Mouse (Mus musculus): Measurements from ENCODE around the gene Eefsec. TPM values are rescaled to one million over a fixed set of nuclear protein-coding genes. Genes with fewer than 3 reads are reported as not detected.
A peak's percentile ranks its signal among the peaks of the same experiment; 100 is the strongest.

The Eefsec gene
- polyA plus RNA-seq, 1 experiment from 2014 or later, result 42.8 TPM

DNA sequence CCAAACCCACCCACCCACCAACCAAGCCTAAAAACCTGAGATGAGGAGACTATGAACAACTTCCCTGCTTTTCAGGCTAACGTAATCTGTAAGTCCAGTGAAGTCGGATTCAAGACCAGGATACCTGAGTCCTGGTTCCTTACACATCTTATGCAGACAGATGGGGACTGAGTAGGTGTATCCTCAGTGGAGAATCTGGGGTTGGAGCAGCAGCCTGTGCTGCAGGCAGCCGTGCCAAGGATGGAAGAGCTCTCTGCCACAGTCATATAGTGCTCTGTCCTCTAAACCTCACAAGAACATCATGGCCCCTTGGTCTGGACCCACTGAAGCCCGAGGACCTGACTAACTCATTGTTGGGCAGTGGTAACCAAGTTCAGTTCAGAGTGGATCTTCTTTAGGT lies 169.1 kb downstream of the Eefsec start:
- Histone ChIP-seq H3K4me2 (no peak overlapping the region), H3K9ac (no peak overlapping the region), H3K4me1 (peaks cover 21% of the 10 kb centered on the region), H3K27me3 (no peaks in the 10 kb centered on the region), H3K4me3 (replicated peaks) (no peak overlapping the region), H3K27ac (no peak overlapping the region), H3K36me3 (0 out of 2 replicates have a peak, but pooled peaks cover 2% of the 10 kb centered on the region), H3K9me3 (replicated peaks) (no peaks in the 10 kb centered on the region)
- ATAC-seq (replicated peaks; ENCODE audit: low FRiP score), result no peak
- WGBS, result 91% methylated on average over 4 of the region's 4 CpGs

DNA sequence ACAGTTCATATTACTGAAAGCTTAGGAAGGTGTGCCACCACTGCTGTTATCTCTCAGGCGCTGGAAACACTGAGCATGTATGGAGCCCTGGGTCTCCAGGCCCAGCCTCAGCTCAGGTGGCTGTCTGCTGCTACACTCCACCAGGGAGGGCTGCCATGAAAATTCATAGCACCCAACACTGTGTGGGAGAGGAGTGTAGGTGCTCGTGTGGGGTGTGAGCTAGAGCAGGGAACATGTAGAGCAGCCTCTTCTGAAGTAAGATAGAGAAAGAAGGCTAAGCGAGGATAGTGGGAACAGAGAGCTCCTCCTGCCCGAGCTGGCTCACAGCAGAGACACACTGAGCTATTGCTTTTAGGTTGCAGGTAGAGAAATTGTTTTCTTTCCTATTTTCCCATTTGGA lies 170.1 kb downstream of the Eefsec start:
- ATAC-seq (replicated peaks; ENCODE audit: low FRiP score), result no peak
- no peaks in the 10 kb centered on the region for H3K27me3 ChIP-seq
- H3K4me1 ChIP-seq, result peaks cover 27% of the 10 kb centered on the region
- WGBS, result 76% methylated on average over 4 of the region's 4 CpGs
- H3K9me3 ChIP-seq (replicated peaks), result no peaks in the 10 kb centered on the region
- H3K36me3 ChIP-seq, result 0 out of 2 replicates have a peak, but pooled peaks cover 2% of the 10 kb centered on the region
- no peak overlapping the region for H3K4me3 ChIP-seq (replicated peaks)
- no peak overlapping the region for H3K27ac ChIP-seq
- no peak overlapping the region for H3K4me2 ChIP-seq
- no peak overlapping the region for H3K9ac ChIP-seq

DNA sequence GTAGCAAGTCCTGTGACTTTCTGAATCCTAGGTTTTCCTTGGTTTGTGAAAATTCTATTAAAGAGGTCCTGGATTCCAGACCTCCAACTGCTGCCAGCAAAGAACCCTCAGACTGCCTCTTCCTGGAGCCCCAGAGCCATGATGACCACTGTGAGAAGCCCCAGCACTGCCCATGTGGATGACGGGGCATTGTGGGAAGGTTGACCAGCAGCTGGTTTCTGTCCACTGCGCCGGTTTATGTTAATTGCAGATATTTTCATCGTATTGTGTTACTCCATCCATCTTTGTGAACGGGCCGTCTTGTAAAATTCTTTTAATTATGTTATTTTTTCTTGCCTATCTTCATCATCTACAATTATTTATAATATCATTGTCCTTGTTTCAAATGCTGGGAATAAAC lies 171.7 kb downstream of the Eefsec start:
- H3K4me2 ChIP-seq, result no peak overlapping the region
- H3K4me3 ChIP-seq (replicated peaks), result no peak overlapping the region
- H3K9ac ChIP-seq, result 0 out of 2 replicates have a peak overlapping the region, but pooled peaks have one; percentile 3
- H3K27me3 ChIP-seq, result no peaks in the 10 kb centered on the region
- H3K9me3 ChIP-seq (replicated peaks), result no peaks in the 10 kb centered on the region
- H3K4me1 ChIP-seq, result peaks cover 27% of the 10 kb centered on the region
- H3K36me3 ChIP-seq, result no peaks in the 10 kb centered on the region
- 46% methylated on average over 6 of the region's 6 CpGs for WGBS
- H3K27ac ChIP-seq, result 0 out of 2 replicates have a peak overlapping the region, but pooled peaks have one; percentile 37
- no peak for ATAC-seq (replicated peaks; ENCODE audit: low FRiP score)

DNA sequence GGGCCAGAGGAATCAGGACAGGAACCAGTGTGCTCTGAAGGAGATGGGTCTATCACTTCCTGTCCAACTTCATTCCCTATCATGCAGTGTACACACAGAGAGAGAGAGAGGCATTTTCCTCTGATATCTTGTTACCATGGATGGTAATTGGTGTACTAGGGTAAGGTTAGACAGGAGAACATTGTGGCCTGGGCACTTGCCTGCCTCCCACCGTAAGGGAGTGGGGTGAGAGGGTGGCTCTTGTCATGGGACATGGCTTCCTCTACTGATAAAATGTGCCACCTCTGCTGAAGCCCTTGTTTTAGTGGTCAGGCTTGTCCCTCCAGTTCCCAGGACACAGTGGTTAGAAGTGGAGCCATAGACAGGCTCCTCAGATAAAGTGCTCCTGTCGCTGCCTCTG lies 178.4 kb downstream of the Eefsec start:
- no peak overlapping the region for H3K4me3 ChIP-seq (replicated peaks)
- WGBS, result 79% methylated on average over 2 of the region's 2 CpGs
- no peaks in the 10 kb centered on the region for H3K27me3 ChIP-seq
- ATAC-seq (replicated peaks; ENCODE audit: low FRiP score), result no peak
- H3K4me2 ChIP-seq, result no peak overlapping the region
- H3K9me3 ChIP-seq (replicated peaks), result no peaks in the 10 kb centered on the region
- H3K27ac ChIP-seq, result no peak overlapping the region
- H3K36me3 ChIP-seq, result no peaks in the 10 kb centered on the region
- H3K9ac ChIP-seq, result no peak overlapping the region
- H3K4me1 ChIP-seq, result peaks cover 12% of the 10 kb centered on the region

DNA sequence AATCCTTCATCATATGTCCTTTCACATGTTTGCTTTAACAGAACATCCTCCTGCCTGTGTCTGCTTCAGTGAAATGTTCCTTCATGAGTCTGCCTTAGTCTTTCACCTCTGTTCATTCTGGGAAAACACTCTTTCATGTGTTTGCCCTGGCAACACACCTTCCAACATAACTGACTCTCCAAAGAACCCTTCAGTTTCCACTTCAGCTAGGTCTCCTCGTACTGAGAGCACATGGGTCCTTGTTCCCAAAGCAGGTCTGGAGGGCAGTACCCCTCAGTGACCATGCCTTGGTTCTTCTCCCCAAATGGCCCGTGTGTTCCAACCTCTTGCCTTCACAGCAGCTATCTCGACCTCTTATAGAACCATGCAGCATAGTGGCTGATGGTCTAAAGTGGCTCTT lies 179.3 kb downstream of the Eefsec start:
- ATAC-seq (replicated peaks; ENCODE audit: low FRiP score), result no peak
- Histone ChIP-seq H3K4me3 (replicated peaks) (no peak overlapping the region), H3K27me3 (no peaks in the 10 kb centered on the region), H3K27ac (no peak overlapping the region), H3K9ac (no peak overlapping the region), H3K4me2 (no peak overlapping the region), H3K4me1 (peaks cover 6% of the 10 kb centered on the region; the same call in 1 of the 2 replicates), H3K9me3 (replicated peaks) (no peaks in the 10 kb centered on the region), H3K36me3 (no peaks in the 10 kb centered on the region)
- 89% methylated on average over 3 of the region's 3 CpGs for WGBS

DNA sequence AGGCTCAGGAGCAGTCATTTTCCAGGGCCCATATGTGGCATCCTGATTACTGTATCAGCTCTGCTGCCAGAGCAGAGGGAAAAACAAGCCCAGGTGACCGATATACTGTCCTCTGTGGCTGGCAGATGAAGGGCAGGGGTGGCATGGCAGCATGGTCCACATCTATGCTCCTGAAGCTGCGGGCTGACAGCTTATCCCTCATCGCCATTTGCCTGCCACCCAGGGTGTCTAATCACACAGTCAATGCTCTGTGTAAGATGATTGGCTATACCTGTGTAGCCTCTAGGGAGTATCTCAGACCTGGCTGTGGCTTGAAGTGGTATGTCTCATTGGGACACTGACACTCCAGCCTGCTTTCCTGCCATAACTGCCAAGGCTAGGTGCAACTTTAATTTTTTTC lies 180.3 kb downstream of the Eefsec start:
- Histone ChIP-seq H3K9ac (no peak overlapping the region), H3K9me3 (replicated peaks) (no peaks in the 10 kb centered on the region), H3K27me3 (no peaks in the 10 kb centered on the region), H3K4me3 (replicated peaks) (no peak overlapping the region), H3K27ac (no peak overlapping the region), H3K4me1 (no peaks in the 10 kb centered on the region), H3K36me3 (no peaks in the 10 kb centered on the region), H3K4me2 (no peak overlapping the region)
- 87% methylated on average over 3 of the region's 3 CpGs for WGBS
- ATAC-seq (replicated peaks; ENCODE audit: low FRiP score), result no peak

DNA sequence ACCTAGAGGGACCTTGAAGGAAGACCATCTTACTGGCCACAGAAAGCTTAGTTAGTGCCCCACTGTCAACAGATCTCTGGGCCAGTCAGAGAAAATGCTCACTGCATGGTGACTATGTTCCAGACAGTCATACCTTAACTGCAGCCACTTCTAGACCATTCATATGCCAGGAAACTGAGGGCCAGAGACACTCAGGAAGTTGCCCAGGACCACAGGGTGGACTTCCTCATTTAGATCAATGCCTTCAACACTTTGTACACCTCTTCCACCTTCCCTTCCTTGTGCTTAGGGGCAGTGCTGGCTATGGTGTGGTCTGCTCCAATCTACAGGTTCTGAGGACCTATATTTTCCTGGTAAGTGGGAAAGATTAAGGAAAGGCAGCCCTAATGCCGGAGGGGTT lies 181.0 kb downstream of the Eefsec start:
- Histone ChIP-seq H3K4me3 (replicated peaks) (no peak overlapping the region), H3K9me3 (replicated peaks) (no peaks in the 10 kb centered on the region), H3K4me2 (no peak overlapping the region), H3K27ac (no peak overlapping the region), H3K9ac (no peak overlapping the region), H3K36me3 (no peaks in the 10 kb centered on the region), H3K4me1 (no peaks in the 10 kb centered on the region), H3K27me3 (no peaks in the 10 kb centered on the region)
- no peak for ATAC-seq (replicated peaks; ENCODE audit: low FRiP score)
- 96% methylated on average over 1 of the region's 1 CpGs for WGBS

DNA sequence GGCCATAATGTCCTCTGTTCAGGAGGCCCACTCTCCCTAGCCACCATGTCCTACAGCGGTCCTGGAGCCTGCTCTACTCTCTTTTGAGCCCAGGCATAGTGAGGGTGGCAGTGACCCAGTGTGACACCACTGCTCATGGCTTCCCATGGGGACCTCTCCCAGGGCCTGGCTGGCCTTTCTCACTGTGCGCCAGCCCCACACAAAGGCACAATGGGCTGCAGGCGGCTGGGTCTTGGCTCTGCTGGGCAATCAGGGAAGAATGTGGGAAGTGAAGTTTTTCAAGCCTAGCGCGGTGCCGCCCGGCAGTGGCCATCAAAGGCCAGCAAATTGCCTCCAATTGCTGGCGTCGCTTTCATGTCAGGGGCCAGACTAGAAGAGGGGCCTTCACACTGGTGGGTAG lies 184.2 kb downstream of the Eefsec start:
- no peak overlapping the region for H3K4me3 ChIP-seq (replicated peaks)
- 43% methylated on average over 9 of the region's 9 CpGs for WGBS
- H3K9me3 ChIP-seq (replicated peaks), result no peaks in the 10 kb centered on the region
- H3K27ac ChIP-seq, result no peak overlapping the region
- no peak overlapping the region for H3K4me2 ChIP-seq
- no peak for ATAC-seq (replicated peaks; ENCODE audit: low FRiP score)
- H3K4me1 ChIP-seq, result no peaks in the 10 kb centered on the region
- H3K27me3 ChIP-seq, result no peaks in the 10 kb centered on the region
- H3K9ac ChIP-seq, result no peak overlapping the region
- H3K36me3 ChIP-seq, result no peaks in the 10 kb centered on the region

DNA sequence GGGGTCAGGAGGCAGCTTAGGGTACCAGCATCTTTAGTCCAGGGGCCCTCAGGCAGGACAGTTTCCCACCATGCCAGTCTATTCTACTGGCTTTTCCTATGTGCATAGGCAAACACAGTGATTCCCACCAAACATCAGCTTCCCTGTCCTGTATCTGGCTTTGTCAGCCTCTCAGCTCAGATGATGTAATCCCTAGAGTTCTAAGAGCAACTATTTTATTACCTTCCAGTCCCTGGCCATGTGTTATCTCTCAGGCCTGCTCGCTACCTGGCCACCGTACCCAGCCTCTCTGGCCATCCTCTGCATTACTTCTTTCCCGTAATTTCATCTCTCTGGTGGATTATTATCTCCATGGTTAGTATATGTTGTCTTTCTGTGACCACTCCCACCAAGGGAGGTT lies 185.7 kb downstream of the Eefsec start:
- no peaks in the 10 kb centered on the region for H3K36me3 ChIP-seq
- WGBS, result 73% methylated on average over 3 of the region's 3 CpGs
- no peak overlapping the region for H3K9ac ChIP-seq
- H3K4me3 ChIP-seq (replicated peaks), result no peak overlapping the region
- H3K4me2 ChIP-seq, result no peak overlapping the region
- no peak overlapping the region for H3K27ac ChIP-seq
- no peaks in the 10 kb centered on the region for H3K27me3 ChIP-seq
- no peak for ATAC-seq (replicated peaks; ENCODE audit: low FRiP score)
- H3K9me3 ChIP-seq (replicated peaks), result no peaks in the 10 kb centered on the region
- H3K4me1 ChIP-seq, result no peaks in the 10 kb centered on the region

DNA sequence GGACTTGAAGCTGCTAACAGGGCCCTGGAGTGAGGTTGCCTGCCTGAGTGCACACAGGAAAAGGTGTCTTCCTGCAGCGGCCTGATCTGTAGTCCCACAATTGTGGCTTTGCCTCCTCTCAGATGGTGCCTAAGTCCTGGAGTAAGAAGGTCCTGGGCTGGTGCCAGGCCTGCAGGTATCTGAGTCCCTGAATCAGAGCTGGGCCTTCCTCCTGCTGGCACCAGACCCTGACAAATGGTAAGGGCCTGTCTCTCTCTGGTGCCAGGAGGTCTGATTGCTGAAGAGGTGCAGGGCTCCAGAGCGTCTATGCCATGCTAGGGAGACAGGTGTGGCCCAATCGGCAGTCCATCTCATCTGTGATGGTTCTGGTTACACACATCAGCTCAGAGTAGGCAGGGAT lies 186.7 kb downstream of the Eefsec start:
- WGBS, result 77% methylated on average over 3 of the region's 3 CpGs
- Histone ChIP-seq H3K4me2 (no peak overlapping the region), H3K36me3 (no peaks in the 10 kb centered on the region), H3K9ac (no peak overlapping the region), H3K27ac (no peak overlapping the region), H3K4me3 (replicated peaks) (no peak overlapping the region), H3K27me3 (no peaks in the 10 kb centered on the region), H3K4me1 (0 out of 2 replicates have a peak, but pooled peaks cover 3% of the 10 kb centered on the region), H3K9me3 (replicated peaks) (no peaks in the 10 kb centered on the region)
- no peak for ATAC-seq (replicated peaks; ENCODE audit: low FRiP score)

DNA sequence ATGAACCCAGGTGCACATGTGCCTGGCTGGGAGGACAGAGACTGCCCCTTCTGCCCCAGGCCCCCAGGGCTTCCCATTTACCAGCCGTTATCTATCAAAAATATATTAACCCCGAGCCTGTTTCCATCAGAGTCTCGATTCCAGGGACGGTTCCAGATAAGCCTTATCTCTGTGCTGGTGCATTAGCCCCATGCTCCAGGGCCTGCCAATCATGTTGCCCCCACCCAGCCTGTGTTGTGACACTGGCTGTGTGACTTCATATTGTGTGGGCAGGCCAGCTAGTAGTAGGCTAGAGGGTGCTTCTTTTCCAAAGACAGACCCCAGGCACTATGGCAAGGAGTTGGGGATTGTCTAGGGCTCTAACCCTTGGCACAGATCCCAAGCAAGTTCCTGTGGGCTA lies 190.9 kb downstream of the Eefsec start:
- WGBS, result 67% methylated on average over 4 of the region's 4 CpGs
- Histone ChIP-seq H3K27me3 (no peaks in the 10 kb centered on the region), H3K4me2 (no peak overlapping the region), H3K27ac (no peak overlapping the region), H3K4me1 (0 out of 2 replicates have a peak, but pooled peaks cover 3% of the 10 kb centered on the region), H3K4me3 (replicated peaks) (no peak overlapping the region), H3K36me3 (no peaks in the 10 kb centered on the region), H3K9me3 (replicated peaks) (no peaks in the 10 kb centered on the region), H3K9ac (no peak overlapping the region)
- no peak for ATAC-seq (replicated peaks; ENCODE audit: low FRiP score)

DNA sequence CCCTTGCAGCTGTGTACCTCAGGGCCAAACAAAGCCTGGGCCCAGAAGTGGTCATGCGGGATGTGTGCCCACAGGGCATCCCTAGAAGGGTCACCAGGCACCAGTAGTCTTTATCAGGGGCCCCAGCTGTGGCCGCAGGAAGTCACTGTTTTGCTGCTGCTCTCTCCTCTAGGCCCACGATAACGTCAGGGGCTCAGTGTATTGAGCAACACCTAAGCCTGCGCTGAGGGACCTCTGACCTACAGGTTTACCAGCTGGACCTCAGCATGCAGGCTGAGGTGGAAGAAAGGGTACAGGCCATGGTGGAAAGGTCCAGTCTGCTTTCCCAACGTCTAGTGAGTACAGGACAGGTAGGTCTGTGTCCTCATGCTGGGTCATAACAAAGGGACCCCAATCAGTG lies 192.3 kb downstream of the Eefsec start:
- H3K9me3 ChIP-seq (replicated peaks), result no peaks in the 10 kb centered on the region
- whole genome bisulfite sequencing, result 67% methylated on average over 6 of the region's 6 CpGs
- no peak overlapping the region for H3K4me2 ChIP-seq
- 0 out of 2 replicates have a peak, but pooled peaks cover 3% of the 10 kb centered on the region for H3K4me1 ChIP-seq
- H3K36me3 ChIP-seq, result no peaks in the 10 kb centered on the region
- H3K27ac ChIP-seq, result no peak overlapping the region
- no peak overlapping the region for H3K9ac ChIP-seq
- H3K4me3 ChIP-seq (replicated peaks), result no peak overlapping the region
- H3K27me3 ChIP-seq, result no peaks in the 10 kb centered on the region
- ATAC-seq (replicated peaks; ENCODE audit: low FRiP score), result no peak

DNA sequence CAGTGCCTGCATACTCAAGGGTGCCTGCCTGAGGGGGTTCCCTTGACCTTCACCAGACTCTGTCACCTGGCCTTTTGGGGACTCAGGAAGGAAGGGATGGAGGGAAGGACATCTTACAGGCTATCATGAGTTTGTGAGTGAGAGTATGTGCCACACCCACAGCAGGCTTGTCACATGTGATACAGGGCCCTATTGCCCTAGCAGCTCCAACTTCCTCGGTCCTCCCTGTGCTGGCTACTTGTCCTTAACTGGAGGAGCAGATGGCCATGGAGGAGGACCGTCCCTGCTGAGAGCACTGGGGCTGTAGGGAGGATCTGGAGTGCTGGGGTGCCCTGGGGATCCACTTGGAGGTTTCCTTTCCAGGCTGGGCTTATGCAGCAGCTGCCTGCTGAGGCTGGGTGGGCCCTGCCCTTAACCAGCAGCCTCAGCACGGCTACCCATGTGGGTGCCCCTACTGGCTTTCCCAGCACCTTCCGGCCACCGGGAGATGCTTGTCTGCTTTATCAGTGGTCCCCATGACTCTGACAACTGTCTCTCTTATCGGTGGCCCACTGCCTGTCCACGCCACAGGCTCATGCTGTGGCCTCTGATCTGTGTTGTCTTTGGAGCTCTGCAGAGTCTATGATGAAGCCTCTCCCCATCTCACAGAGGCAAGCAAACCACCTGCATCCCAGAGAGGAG lies 194.4 kb downstream of the Eefsec start:
- no peak overlapping the region for H3K9ac ChIP-seq
- WGBS, result 84% methylated on average over 7 of the region's 7 CpGs
- H3K9me3 ChIP-seq (replicated peaks), result no peaks in the 10 kb centered on the region
- H3K4me1 ChIP-seq, result 0 out of 2 replicates have a peak, but pooled peaks cover 3% of the 10 kb centered on the region
- H3K27me3 ChIP-seq, result no peaks in the 10 kb centered on the region
- H3K27ac ChIP-seq, result no peak overlapping the region
- no peaks in the 10 kb centered on the region for H3K36me3 ChIP-seq
- no peak for ATAC-seq (replicated peaks; ENCODE audit: low FRiP score)
- H3K4me3 ChIP-seq (replicated peaks), result no peak overlapping the region
- H3K4me2 ChIP-seq, result no peak overlapping the region
